Mouse (Mus musculus) gastrocnemius, adult 2 months (tissue): ENCODE data around the gene Heatr3. TPM values are rescaled to one million over a fixed set of nuclear protein-coding genes. Genes with fewer than 3 reads are reported as not detected.
A peak's percentile ranks its signal among the peaks of the same experiment; 100 is the strongest.
"Not testable (repeated sequence)": the region's sequence is repeated elsewhere in the genome, so short reads cannot be mapped to it uniquely, and the experiment has no call there.

Experiments
- DNase-seq: peaks from one replicate; pipeline ENCODE4 v3.0.0; 2022
- H3K27ac ChIP-seq: fragments of 200-600 bp; 2 replicates; pipeline ENCODE4 v1.8.1; 2022; ENCODE audit warnings: mild to moderate bottlenecking
- H3K4me3 ChIP-seq: fragments of 200-600 bp; 2 replicates; pipeline ENCODE4 v1.8.1; 2022; ENCODE audit warnings: mild to moderate bottlenecking, moderate library complexity
- CTCF ChIP-seq: fragments of 200-600 bp; IDR thresholded peaks from 2 replicates; pipeline ENCODE4 v1.8.1; 2022; ENCODE audit warnings: antibody characterized with exemption, mild to moderate bottlenecking, moderate library complexity
- intact Hi-C: fragments of 180-260 bp; cut with DNase I; formaldehyde crosslinking; loops from one replicate; pipeline ENCODE4 v1.15.1; 2025
- microRNA-seq: library from miRNA; unstranded; fragments of <30 nt; microRNA quantifications from one replicate; pipeline ENCODE4 v1.2.0, GENCODE M21; 2021
- total RNA-seq, 2 experiments: library from RNA; stranded (reverse); gene quantifications; 2 replicates each; pipeline ENCODE4 v1.2.3; 2021

Heatr3 gene
- total RNA-seq, 2 experiments from 2014 or later = 32.6 to 32.7 TPM

DNA sequence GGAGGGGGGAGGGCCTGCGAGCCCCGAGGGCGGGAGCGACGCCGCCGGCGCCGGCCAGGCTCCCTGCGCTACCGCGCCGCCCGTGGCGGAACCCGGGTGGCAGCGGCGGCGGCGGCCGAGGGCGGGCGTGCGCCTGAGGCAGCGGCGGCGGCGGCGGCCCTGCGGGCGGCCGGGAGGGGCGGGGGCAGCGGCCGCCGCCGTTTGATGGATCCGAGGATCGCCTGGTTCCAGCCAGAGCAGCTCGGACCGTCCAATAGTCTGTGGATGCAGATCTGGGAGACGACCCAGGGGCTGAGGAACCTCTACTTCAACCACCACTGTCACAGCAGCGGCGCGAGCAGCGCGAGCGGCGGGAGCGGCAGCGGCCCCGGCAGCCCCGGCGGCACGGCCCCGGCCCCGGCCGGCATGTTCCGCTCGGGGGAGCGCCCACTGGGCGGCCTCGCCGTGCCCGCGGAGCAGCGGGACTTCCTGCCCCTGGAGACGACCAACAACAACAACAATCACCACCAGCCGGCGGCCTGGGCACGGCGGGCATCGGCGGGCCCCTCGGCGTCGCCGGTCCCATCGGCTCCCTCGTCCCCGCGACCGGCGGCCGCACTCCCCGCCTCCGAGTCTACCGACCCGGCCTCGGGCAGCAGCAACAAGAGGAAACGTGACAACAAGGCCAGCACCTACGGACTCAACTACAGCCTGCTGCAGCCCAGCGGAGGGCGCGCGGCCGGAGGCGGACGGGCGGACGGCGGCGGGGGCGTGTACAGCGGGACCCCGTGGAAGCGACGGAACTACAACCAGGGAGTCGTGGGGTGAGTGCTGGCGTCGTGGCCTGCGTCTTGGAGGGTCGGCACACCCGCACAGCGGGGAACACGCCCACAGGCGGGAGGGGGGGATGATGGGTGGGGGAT lies 62.3 kb downstream of the Heatr3 start:
- intact Hi-C loops = loop anchor here (5.0 kb wide), 2 partner anchors 42 to 83 kb away; partner anchors contain the start of gene Cnep1r1

DNA sequence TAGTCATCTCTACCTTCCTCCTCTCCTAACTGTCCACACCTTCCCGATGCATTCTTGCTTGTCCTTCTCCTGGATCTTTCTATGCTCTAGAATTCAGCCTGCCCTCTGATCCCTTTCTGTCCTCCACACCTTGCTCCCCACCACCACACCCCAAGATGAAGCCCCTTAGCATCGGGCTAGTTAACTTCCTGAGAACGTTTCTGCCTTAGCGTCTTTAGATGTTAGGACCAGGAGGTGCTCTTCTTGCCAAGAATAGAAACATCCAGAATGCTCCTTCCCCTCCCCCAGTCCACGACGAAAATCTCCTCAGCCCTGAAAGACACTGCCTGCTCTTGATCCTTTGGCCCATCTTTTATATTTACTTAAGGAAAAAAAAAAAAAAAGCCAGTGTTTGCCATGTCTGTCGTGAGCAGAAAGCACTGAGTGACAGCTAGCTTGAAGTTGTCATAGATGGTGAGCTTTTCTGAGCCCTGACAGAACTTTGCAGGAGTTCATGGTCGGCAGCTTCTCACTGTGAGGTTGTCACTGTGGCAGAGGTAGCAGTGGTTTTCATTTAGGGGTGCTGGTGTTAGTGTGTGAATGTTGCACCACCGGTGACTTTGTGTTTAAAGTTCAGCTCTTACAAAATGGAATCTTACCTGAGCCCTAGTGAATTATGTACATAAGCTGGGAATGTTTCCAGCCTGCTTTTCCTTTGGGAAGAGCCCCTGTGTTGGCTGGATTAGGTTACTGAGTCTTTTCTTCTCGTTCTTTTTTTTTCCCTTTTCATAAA lies 63.3 kb downstream of the Heatr3 start:
- TF ChIP-seq CTCF = no peak
- H3K27ac ChIP-seq = peak overlapping the region; percentile 99; the same call in 1 of the 2 replicates
- no peak for DNase-seq
- peak overlapping the region; percentile 91 for H3K4me3 ChIP-seq
- intact Hi-C loops = loop anchor here (5.0 kb wide), 1 partner anchor 41 kb away; no protein-coding TSS in a partner anchor

More for the DNA sequence above, 62.3 kb downstream of the Heatr3 start:
- Histone ChIP-seq H3K4me3 (peak overlapping the region; percentile 91), H3K27ac (peak overlapping the region; percentile 99)
- no peak for TF ChIP-seq CTCF
- DNase-seq = peak; percentile 58

DNA sequence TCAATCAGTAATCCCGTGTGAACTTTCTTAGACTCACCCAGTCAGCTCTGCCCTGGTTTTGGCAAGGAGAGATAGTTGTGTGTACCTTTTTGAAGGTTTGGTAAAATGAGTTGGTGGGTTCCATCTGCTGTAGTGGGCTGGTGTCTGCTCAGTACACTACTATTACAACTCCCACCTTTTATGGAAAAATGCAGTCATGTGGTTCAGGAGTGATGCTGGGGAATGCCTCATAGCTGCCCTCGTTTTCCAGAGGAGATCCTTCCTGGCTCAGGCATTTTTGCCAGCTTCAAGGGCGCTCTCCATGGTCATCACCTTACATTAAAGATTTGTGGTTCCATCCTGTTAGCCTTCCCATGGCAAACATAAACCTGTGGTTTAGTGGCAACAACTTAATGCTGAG lies 64.0 kb downstream of the Heatr3 start:
- peak overlapping the region; percentile 91 for H3K4me3 ChIP-seq
- DNase-seq = no peak
- H3K27ac ChIP-seq = no peak overlapping the region; the same call in 1 of the 2 replicates
- intact Hi-C loops = loop anchor here (5.0 kb wide), 1 partner anchor 41 kb away; no protein-coding TSS in a partner anchor
- TF ChIP-seq CTCF = no peak

- Histone ChIP-seq H3K4me3 (no peak overlapping the region), H3K27ac (no peak overlapping the region)
- intact Hi-C loops = no loop called here
- no peak for DNase-seq
- TF ChIP-seq CTCF = no peak
These were observed 68.4 kb downstream of the Heatr3 start for GRCm38 (mm10) chr8:88206016-88206415.

DNA sequence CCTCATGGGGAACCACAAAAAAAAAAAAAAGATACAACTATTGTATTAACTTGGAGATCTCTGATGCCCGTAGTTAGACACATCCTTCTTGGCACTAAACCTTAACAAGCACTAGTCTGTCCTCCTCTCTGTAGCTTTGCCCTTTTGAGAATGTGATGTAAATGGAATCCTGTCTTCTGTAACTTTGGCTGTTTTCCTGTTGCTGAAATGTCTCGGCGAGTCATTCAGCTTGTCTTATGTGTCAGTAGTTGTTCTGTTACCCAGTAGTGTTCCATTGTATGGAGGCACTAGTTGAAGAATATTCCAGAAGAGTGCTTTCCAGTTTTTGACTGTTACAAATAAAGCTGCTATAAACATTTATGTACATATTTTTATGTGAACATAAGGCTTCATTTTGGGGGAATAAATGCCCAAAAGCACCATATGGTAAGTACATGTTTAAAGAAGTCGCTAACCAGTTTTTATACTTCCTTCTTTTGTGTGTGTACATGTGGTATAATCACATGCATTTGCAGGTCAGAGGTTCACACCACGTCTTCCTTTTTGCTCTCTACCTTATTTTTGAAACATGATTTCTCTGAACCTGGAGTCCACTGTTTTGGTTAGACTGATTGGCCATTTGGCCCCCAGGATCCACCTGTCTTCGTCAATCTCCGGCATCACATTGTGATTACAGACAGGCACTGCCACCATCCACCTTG lies 69.6 kb downstream of the Heatr3 start:
- intact Hi-C loops = no loop called here
- no peak for DNase-seq
- peak overlapping the region; percentile 36; the same call in 1 of the 2 replicates for H3K27ac ChIP-seq
- no peak for TF ChIP-seq CTCF
- no peak overlapping the region for H3K4me3 ChIP-seq

DNA sequence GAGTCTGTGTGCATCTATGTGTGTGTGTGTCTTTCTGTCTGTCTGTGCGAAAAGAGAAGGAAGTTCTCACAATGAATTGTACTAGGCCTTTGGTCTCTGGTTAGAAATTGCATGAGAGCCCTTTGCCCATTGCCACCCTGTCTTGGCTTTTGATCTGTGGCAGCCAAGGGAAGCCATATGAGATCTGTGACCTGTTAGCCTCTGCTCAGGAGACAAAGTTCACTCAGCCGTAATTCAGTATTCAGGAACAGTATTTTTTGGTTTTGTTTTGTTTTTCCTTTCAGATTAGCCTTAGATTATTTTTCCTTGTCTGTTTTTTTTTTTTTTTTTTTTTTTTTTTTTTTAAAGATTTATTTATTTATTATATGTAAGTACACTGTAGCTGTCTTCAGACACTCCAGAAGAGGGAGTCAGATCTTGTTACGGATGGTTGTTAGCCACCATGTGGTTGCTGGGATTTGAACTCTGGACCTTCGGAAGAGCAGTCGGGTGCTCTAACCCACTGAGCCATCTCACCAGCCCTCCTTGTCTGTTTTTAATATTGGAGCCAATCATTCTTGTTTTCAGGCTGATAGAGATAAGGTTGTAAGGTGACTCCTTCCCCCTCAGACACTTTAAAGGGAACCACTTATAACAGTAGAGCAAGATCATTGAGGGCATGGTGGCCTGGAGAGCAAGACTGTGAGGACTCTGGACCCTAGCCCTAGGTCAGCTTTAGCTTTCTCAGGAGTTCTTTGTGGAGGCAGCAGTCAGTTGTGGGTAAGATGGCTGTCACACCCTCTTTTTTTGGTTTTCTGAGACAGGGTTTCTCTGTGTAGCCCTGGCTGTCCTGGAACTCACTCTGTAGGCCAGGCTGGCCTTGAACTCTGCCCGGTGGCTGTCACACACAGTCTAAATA lies 72.5 kb downstream of the Heatr3 start:
- peak overlapping the region; percentile 57 for H3K27ac ChIP-seq
- DNase-seq, intact Hi-C loops, H3K4me3 ChIP-seq: not testable (repeated sequence)

DNA sequence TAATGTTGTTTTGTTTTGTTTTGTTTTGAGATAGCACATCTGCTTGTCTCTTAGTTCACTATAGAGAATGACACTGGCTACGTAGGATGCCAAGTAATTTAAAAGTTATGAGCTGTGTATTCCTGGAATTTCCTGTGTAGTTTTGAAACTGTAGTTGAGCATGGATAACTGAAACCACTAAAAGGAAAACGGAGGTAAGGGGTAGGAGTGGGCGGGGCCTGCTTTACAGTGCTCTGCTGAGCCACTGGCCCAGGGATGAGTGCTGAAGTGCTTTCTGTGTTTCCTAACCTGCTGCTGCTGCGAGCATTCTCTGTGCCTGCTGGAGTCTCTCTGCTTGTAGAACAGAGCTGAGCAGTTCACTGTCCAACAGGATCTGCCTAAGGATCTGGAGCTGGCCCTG lies 83.7 kb downstream of the Heatr3 start:
- no peak overlapping the region for H3K4me3 ChIP-seq
- intact Hi-C loops = no loop called here
- DNase-seq = no peak
- TF ChIP-seq CTCF = no peak
- no peak overlapping the region for H3K27ac ChIP-seq

Small RNA genes within 50 kb of the gene (microRNA-seq; reads per million reads assigned to microRNA genes)
- gene Mir7071 = not detected

Other genes starting within 250 kb of the Heatr3 start
- 10 to 100 TPM; 13.0 to 15.6 TPM for gene Zfp423, start 178.3 kb upstream of the Heatr3 start, total RNA-seq
- gene Cnep1r1, start 19.1 kb upstream of the Heatr3 start, total RNA-seq = 10 to 100 TPM; 36.8 to 43.0 TPM
- 10 to 100 TPM; 16.3 to 18.4 TPM for gene Tent4b, start 61.4 kb downstream of the Heatr3 start, total RNA-seq
- 1 to 10 TPM; 3.4 to 6.6 TPM for gene Adcy7, start 134.5 kb downstream of the Heatr3 start, total RNA-seq
- gene Brd7, start 224.3 kb downstream of the Heatr3 start, total RNA-seq = 10 to 100 TPM; 74.5 to 85.4 TPM